Mouse (Mus musculus): ENCODE results near the gene Nptxr.

The Nptxr gene

GRCm38 (mm10) chr15:79752742-79753419 lies 51.7 kb downstream of the Nptxr start:
- DNase-seq (ENCODE audit: low spot score), result peak; percentile 81

GRCm38 (mm10) chr15:79751772-79752171 lies 52.8 kb downstream of the Nptxr start:
- no peak for DNase-seq (ENCODE audit: low spot score)

- no peak for DNase-seq (ENCODE audit: low spot score)
These were observed 54.3 kb downstream of the Nptxr start for GRCm38 (mm10) chr15:79750266-79750665.

GRCm38 (mm10) chr15:79749162-79749561 lies 55.4 kb downstream of the Nptxr start:
- DNase-seq (ENCODE audit: low spot score), result no peak

- DNase-seq (ENCODE audit: low spot score), result peak; percentile 58
These were observed 56.6 kb downstream of the Nptxr start for GRCm38 (mm10) chr15:79747998-79748397.

- DNase-seq (ENCODE audit: low spot score), result no peak
These were observed 58.7 kb downstream of the Nptxr start for GRCm38 (mm10) chr15:79745883-79746282.

- DNase-seq (ENCODE audit: low spot score), result no peak
These were observed 59.3 kb downstream of the Nptxr start for GRCm38 (mm10) chr15:79745312-79745711.

GRCm38 (mm10) chr15:79744742-79745141 lies 59.8 kb downstream of the Nptxr start:
- DNase-seq (ENCODE audit: low spot score), result no peak

- DNase-seq (ENCODE audit: low spot score), result no peak
These were observed 60.6 kb downstream of the Nptxr start for GRCm38 (mm10) chr15:79744001-79744400.

GRCm38 (mm10) chr15:79742706-79743023 lies 61.9 kb downstream of the Nptxr start:
- no peak for DNase-seq (ENCODE audit: low spot score)

GRCm38 (mm10) chr15:79741921-79742705 lies 62.5 kb downstream of the Nptxr start, which contains the start of gene Sun2:
Gene Sun2, minus strand, starts transcription at chr15:79742536.
- DNase-seq (ENCODE audit: low spot score), result peak; percentile 78

GRCm38 (mm10) chr15:79741173-79741858 lies 63.2 kb downstream of the Nptxr start:
- DNase-seq (ENCODE audit: low spot score), result no peak

GRCm38 (mm10) chr15:79740739-79741138 lies 63.8 kb downstream of the Nptxr start:
- DNase-seq (ENCODE audit: low spot score), result no peak

Data from embryo, embryonic 10 days (tissue).